Mouse (Mus musculus) kidney, adult 2 months (tissue): Measurements from ENCODE around the gene Htr2a. TPM values are rescaled to one million over a fixed set of nuclear protein-coding genes. Genes with fewer than 3 reads are reported as not detected.
A peak's percentile ranks its signal among the peaks of the same experiment; 100 is the strongest.

Source experiments
- DNase-seq: peaks from one replicate; pipeline ENCODE4 v3.0.0; 2021
- H3K27ac ChIP-seq: fragments of 200-500 bp; 2 replicates; pipeline ENCODE4 v1.5.1; 2012; ENCODE audit warnings: low read depth, low read length, control low read depth, inconsistent platforms; ENCODE audit not compliant: insufficient read depth
- H3K27me3 ChIP-seq: fragments of 200-500 bp; replicated peaks from 2 replicates; pipeline ENCODE4 v1.6.1; 2012; ENCODE audit warnings: mild to moderate bottlenecking, moderate library complexity, low read length, inconsistent platforms; ENCODE audit not compliant: control insufficient read depth, insufficient read depth
- H3K36me3 ChIP-seq: fragments of 200-500 bp; 2 replicates; pipeline ENCODE4 v1.6.1; 2012; ENCODE audit warnings: mild to moderate bottlenecking, moderate library complexity, low read length, inconsistent platforms; ENCODE audit not compliant: control insufficient read depth, insufficient read depth
- H3K4me1 ChIP-seq: fragments of 200-500 bp; 2 replicates; pipeline ENCODE4 v1.6.1; 2011; ENCODE audit warnings: low read length; ENCODE audit not compliant: control insufficient read depth, insufficient read depth
- H3K4me3 ChIP-seq: fragments of 200-500 bp; 2 replicates; pipeline ENCODE4 v1.5.1; 2011; ENCODE audit warnings: mild to moderate bottlenecking, low read depth, low read length, control low read depth; ENCODE audit not compliant: insufficient read depth
- CTCF ChIP-seq: fragments of 200-500 bp; conservative IDR thresholded peaks from 2 replicates; pipeline ENCODE4 v1.5.1; 2011; ENCODE audit warnings: low read depth, mild to moderate bottlenecking, control low read depth, low read length, moderate library complexity, mixed read lengths; ENCODE audit not compliant: insufficient read depth, insufficient read length
- POLR2A ChIP-seq: fragments of 200-500 bp; IDR thresholded peaks from one replicate; pipeline ENCODE4 v1.6.1; 2011; ENCODE audit warnings: low read depth, low read length, control low read depth
- WGBS: fragments of 180-500 bp; shearing (Covaris S2); methylation state at CpG from one replicate; pipeline ENCODE4 v1.1.7; 2018; 5-methylcytosine and 5-hydroxymethylcytosine counted together
- polyA plus RNA-seq: library from polyadenylated mRNA; depleted of rRNA; stranded (reverse); fragments of >200 nt; gene quantifications from 2 replicates; pipeline ENCODE4 v1.2.3, GENCODE M21; 2012

Htr2a gene
- polyA plus RNA-seq, 1 experiment, result 0.16 TPM

DNA sequence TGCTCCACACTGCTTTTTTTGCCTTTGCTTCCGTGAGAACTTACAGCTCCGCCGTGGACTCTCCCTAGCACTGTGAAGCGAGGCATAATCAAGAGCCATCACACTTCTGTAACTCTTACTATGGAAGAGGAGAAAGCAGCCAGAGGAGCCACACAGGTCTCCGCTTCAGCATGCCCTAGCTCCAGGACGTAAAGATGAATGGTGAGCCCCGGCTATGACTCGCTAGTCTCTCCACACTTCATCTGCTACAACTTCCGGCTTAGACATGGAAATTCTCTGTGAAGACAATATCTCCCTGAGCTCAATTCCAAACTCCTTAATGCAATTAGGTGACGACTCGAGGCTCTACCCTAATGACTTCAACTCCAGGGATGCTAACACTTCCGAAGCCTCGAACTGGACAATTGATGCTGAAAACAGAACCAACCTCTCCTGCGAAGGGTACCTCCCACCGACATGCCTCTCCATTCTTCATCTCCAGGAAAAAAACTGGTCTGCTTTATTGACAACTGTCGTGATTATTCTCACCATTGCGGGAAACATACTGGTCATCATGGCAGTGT is 1.1 kb downstream of the Htr2a start:
- TF ChIP-seq CTCF, result no peak
- no peak for TF ChIP-seq POLR2A
- Histone ChIP-seq H3K27ac (no peak overlapping the region), H3K36me3 (no peaks in the 10 kb centered on the region), H3K27me3 (no peaks in the 10 kb centered on the region), H3K4me1 (no peaks in the 10 kb centered on the region), H3K4me3 (peak overlapping the region; percentile 52)
- 16% methylated on average over 17 of the region's 17 CpGs for WGBS
- DNase-seq, result no peak

DNA sequence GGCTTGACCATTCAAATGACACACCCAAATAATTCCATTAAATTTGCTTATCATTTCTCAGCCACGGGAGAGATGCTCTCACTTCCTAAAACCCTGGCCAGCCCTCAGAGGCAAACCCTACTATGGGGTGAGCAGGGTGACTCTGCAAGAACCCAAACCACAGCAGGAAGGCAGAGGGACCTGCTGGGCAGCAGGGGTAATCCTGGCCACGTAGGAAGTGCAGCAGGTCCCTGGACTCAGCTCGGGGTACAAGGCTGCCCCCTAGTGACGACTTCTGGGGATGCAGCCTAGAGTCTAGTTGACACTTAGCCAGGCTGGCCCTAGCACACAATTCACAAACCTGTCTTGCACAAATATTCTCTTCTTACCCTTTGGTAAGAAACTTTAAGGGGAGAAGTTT is 2.7 kb downstream of the Htr2a start:
- TF ChIP-seq CTCF (peak; percentile 95), POLR2A (no peak)
- H3K4me1 ChIP-seq, result no peaks in the 10 kb centered on the region
- H3K36me3 ChIP-seq, result no peaks in the 10 kb centered on the region
- peak; percentile 80 for DNase-seq
- H3K27me3 ChIP-seq, result no peaks in the 10 kb centered on the region
- no peak overlapping the region for H3K27ac ChIP-seq
- 0% methylated on average over 4 of the region's 4 CpGs for WGBS
- H3K4me3 ChIP-seq, result no peak overlapping the region

- no peak overlapping the region for H3K4me3 ChIP-seq
- WGBS, result 65% methylated on average over 11 of the region's 11 CpGs
- no peaks in the 10 kb centered on the region for H3K27me3 ChIP-seq
- H3K4me1 ChIP-seq, result no peaks in the 10 kb centered on the region
- no peaks in the 10 kb centered on the region for H3K36me3 ChIP-seq
- no peak for TF ChIP-seq CTCF
- no peak for TF ChIP-seq POLR2A
- peak overlapping the region; percentile 12; the same call in 1 of the 2 replicates for H3K27ac ChIP-seq
- DNase-seq, result peak; percentile 21
Observed at GRCm38 (mm10) chr14:74646107-74646793, 5.6 kb downstream of the Htr2a start.

GRCm38 (mm10) chr14:74650001-74650400 is 9.4 kb downstream of the Htr2a start:
- Histone ChIP-seq H3K4me1 (no peaks in the 10 kb centered on the region), H3K27ac (no peak overlapping the region), H3K27me3 (no peaks in the 10 kb centered on the region), H3K4me3 (no peak overlapping the region), H3K36me3 (no peaks in the 10 kb centered on the region)
- TF ChIP-seq CTCF, result no peak
- no peak for TF ChIP-seq POLR2A
- no peak for DNase-seq
- WGBS, result 80% methylated on average over 6 of the region's 6 CpGs

DNA sequence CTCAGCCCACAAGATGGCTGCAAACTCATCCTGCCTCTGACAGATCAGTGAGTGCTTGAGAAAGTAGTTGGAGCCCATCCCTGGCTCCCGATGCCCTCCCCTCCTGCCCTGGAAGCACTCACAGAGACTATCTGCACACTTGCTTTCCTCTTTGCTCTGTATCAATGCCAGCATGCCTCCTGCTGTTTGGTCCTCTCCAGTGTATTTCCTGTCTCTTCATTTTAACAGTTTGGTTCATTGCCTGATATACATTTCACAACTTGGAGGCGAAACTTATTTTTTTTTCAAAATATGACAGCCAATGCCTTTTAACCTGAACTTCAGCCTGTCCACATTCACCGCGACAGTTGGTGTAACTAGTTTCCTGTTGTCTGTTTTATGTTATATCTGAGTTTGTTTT is 11.0 kb downstream of the Htr2a start:
- no peak overlapping the region for H3K27ac ChIP-seq
- H3K4me1 ChIP-seq, result no peaks in the 10 kb centered on the region
- DNase-seq, result no peak
- TF ChIP-seq POLR2A, result no peak
- no peaks in the 10 kb centered on the region for H3K36me3 ChIP-seq
- no peak overlapping the region for H3K4me3 ChIP-seq
- WGBS, result 48% methylated on average over 4 of the region's 4 CpGs
- H3K27me3 ChIP-seq, result no peaks in the 10 kb centered on the region

- H3K27me3 ChIP-seq, result no peaks in the 10 kb centered on the region; the same call in 1 of the 2 replicates
- DNase-seq, result no peak
- H3K4me3 ChIP-seq, result no peak overlapping the region
- no peaks in the 10 kb centered on the region for H3K36me3 ChIP-seq
- H3K4me1 ChIP-seq, result no peaks in the 10 kb centered on the region
- TF ChIP-seq POLR2A (no peak), CTCF (no peak)
- H3K27ac ChIP-seq, result no peak overlapping the region
- 72% methylated on average over 7 of the region's 7 CpGs for WGBS
Observed at GRCm38 (mm10) chr14:74657227-74657626, 16.6 kb downstream of the Htr2a start.

- 86% methylated on average over 8 of the region's 8 CpGs for WGBS
Observed at GRCm38 (mm10) chr14:74659411-74659841, 18.8 kb downstream of the Htr2a start.

More at GRCm38 (mm10) chr14:74659411-74659841, 18.8 kb downstream of the Htr2a start:
- Histone ChIP-seq H3K36me3 (no peaks in the 10 kb centered on the region), H3K27ac (no peak overlapping the region), H3K4me1 (no peaks in the 10 kb centered on the region), H3K4me3 (no peak overlapping the region), H3K27me3 (no peaks in the 10 kb centered on the region; the same call in 1 of the 2 replicates)
- TF ChIP-seq POLR2A (no peak), CTCF (no peak)
- DNase-seq, result no peak
